21 mouse cellular contexts compared by ENCODE assay signal in the genomic region with DNA sequence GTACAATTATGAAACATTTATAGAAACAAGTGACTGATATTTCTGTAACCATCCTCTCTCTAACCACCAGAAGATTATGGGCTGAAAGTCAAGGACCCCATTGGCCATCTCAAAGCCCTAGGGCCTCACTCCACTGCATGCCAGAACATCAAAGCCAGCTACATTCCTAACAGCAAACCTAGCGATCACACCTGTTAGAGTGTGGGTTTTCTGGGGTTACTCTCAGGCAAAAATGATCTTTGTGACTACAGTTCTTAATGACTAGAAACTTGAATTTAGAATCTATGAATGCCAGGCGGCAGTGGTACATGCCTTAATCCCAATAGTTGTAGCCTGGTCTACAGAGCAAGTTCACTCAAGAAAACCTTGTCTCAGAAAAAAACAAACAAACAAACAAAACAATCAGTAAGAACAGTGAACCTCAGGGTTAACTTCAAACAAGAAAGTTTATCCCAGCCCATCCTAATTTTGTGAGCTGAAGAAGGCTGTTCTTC. TPM values are rescaled to one million over a fixed set of nuclear protein-coding genes. Genes with fewer than 3 reads are reported as not detected.
DNase-seq lines count a peak whose midpoint lies in the region; ATAC-seq lines count a peak whose summit lies in the region.
"Not testable (repeated sequence)": the region's sequence is repeated elsewhere in the genome, so short reads cannot be mapped to it uniquely, and the experiment has no call there.
"Had no signal": no experiment of that assay in that cellular context is flagged by ENCODE, and none has a peak within 500 bp of the region (broad histone marks: within the 10 kb centered on the region; RNA-seq: fewer than 3 reads in every experiment).

No protein-coding gene starts in this region.

- H3K27ac ChIP-seq in midbrain, embryonic 10.5 days (replicated peaks); stomach, embryonic 16.5 days (ENCODE audit: low read length): not testable (repeated sequence)

- not testable (repeated sequence) for H3K4me1 ChIP-seq in midbrain, embryonic 10.5 days; stomach, embryonic 16.5 days (ENCODE audit: control insufficient read depth, insufficient read depth, low read length)

- not testable (repeated sequence) for H3K36me3 ChIP-seq in midbrain, embryonic 10.5 days; stomach, embryonic 16.5 days (ENCODE audit: control insufficient read depth, insufficient read depth, low read length)

- H3K4me3 ChIP-seq in midbrain, embryonic 10.5 days; stomach, embryonic 16.5 days (replicated peaks; ENCODE audit: low read length): not testable (repeated sequence)

- H3K4me2 ChIP-seq in stomach, embryonic 16.5 days (ENCODE audit: low read depth, low read length), result not testable (repeated sequence)

- peak; percentile 0 for DNase-seq in embryo, embryonic 10.5 days (ENCODE audit: low spot score)
- DNase-seq in gastrocnemius, postnatal 25 days, result peak; percentile 4
- DNase-seq in heart, adult 11 months, result peak; percentile 91
- peak; percentile 2 for DNase-seq in kidney, adult 11 months
- peak; percentile 7 for DNase-seq in midbrain, embryonic 10.5 days (ENCODE audit: low spot score)
- peak; percentile 1 for DNase-seq in thymus, postnatal 0 days (ENCODE audit: low spot score)
- DNase-seq in yolk sac, embryonic 10.5 days (ENCODE audit: low spot score), result peak; percentile 0

- 86% methylated on average over 2 of the region's 2 CpGs for WGBS in midbrain, embryonic 10.5 days
- WGBS in stomach, embryonic 16.5 days, result 82% methylated on average over 2 of the region's 2 CpGs

- H3K27me3 ChIP-seq in midbrain, embryonic 10.5 days (ENCODE audit: low read depth, poor library complexity, severe bottlenecking); stomach, embryonic 16.5 days (ENCODE audit: control insufficient read depth, insufficient read depth, low read length): not testable (repeated sequence)

- 0 out of 2 replicates have a peak, but pooled peaks have one; percentile 10 for ATAC-seq in stomach, embryonic 16.5 days (ENCODE audit: insufficient read depth, low FRiP score)

- H3K9me3 ChIP-seq in midbrain, embryonic 10.5 days (replicated peaks), result peaks cover 77% of the 10 kb centered on the region
- H3K9me3 ChIP-seq in stomach, embryonic 16.5 days (replicated peaks; ENCODE audit: control insufficient read depth, low read length), result peaks cover 31% of the 10 kb centered on the region

- H3K9ac ChIP-seq in stomach, embryonic 16.5 days (ENCODE audit: low read length), result not testable (repeated sequence)

RNA-seq across cellular contexts. Expression of gene Zfp978, which starts 16.0 kb away (rescaled TPM):
- total RNA-seq in gastrocnemius, postnatal 25 days (2021), result not detected
- not detected in 2 replicates for polyA plus RNA-seq in midbrain, embryonic 10.5 days (2016; fragmentation: Nextera tagmentation; extraction: Ambion mirVana)
- polyA plus RNA-seq in stomach, embryonic 16.5 days (2015; fragmentation: Nextera tagmentation; extraction: Ambion mirVana), result not detected in 2 replicates
- polyA plus RNA-seq in thymus, postnatal 0 days (2015; fragmentation: Nextera tagmentation; extraction: Ambion mirVana), result not detected in 2 replicates
- total RNA-seq: adrenal gland, postnatal 14 days had no signal
- polyA plus RNA-seq: CD4-positive, CD25-positive, alpha-beta regulatory T cell, adult 4 months; cerebellum, adult 2 months; cortical plate, adult 2 months; embryonic facial prominence, embryonic 13.5 days; embryonic facial prominence, embryonic 15.5 days; erythroblast, embryonic 14.5 days; forebrain, embryonic 10.5 days; forebrain, embryonic 13.5 days; forebrain, embryonic 15.5 days; G1E had no signal

RNA-seq across cellular contexts. Expression of gene Zfp988, which starts 39.6 kb away (rescaled TPM):
- total RNA-seq in gastrocnemius, postnatal 25 days (2021), result not detected
- 0.06 and 0.09 TPM in 2 replicates for polyA plus RNA-seq in midbrain, embryonic 10.5 days (2016; fragmentation: Nextera tagmentation; extraction: Ambion mirVana)
- 0.18 TPM in 1 of 2 replicates, not detected in the other for polyA plus RNA-seq in stomach, embryonic 16.5 days (2015; fragmentation: Nextera tagmentation; extraction: Ambion mirVana)
- polyA plus RNA-seq in thymus, postnatal 0 days (2015; fragmentation: Nextera tagmentation; extraction: Ambion mirVana), result 0.48 and 0.60 TPM in 2 replicates
- total RNA-seq: CH12.LX had no signal
- polyA plus RNA-seq: embryonic facial prominence, embryonic 11.5 days; embryonic facial prominence, embryonic 13.5 days; embryonic facial prominence, embryonic 15.5 days; erythroblast, embryonic 14.5 days; forebrain, embryonic 10.5 days; forebrain, embryonic 13.5 days; forebrain, embryonic 15.5 days had no signal

Comparison
In these comparisons a context has a peak if more than half of its experiments do, and no peak if none do; other contexts are left out.
1. DNase-seq: peak in every context shown above with its lines; median percentile 91 in heart, adult 11 months; 7 in midbrain, embryonic 10.5 days; 4 in gastrocnemius, postnatal 25 days; 2 in kidney, adult 11 months; 1 in thymus, postnatal 0 days; 0 in embryo, embryonic 10.5 days; 0 in yolk sac, embryonic 10.5 days.